Mouse (Mus musculus) bone marrow, adult 2 months (tissue): Measurements from ENCODE around the gene Taok2.

Experiments used
- CTCF ChIP-seq: fragments of 200-500 bp; IDR thresholded peaks from 2 replicates; pipeline ENCODE4 v1.5.1; 2011; ENCODE audit warnings: low read length, control low read depth; ENCODE audit not compliant: control insufficient read depth, insufficient read depth
- POLR2A ChIP-seq: fragments of 200-500 bp; IDR thresholded peaks from 2 replicates; pipeline ENCODE4 v1.6.1; 2011; ENCODE audit warnings: low read depth, mild to moderate bottlenecking, control low read depth, low read length, borderline replicate concordance; ENCODE audit not compliant: control insufficient read depth

DNA sequence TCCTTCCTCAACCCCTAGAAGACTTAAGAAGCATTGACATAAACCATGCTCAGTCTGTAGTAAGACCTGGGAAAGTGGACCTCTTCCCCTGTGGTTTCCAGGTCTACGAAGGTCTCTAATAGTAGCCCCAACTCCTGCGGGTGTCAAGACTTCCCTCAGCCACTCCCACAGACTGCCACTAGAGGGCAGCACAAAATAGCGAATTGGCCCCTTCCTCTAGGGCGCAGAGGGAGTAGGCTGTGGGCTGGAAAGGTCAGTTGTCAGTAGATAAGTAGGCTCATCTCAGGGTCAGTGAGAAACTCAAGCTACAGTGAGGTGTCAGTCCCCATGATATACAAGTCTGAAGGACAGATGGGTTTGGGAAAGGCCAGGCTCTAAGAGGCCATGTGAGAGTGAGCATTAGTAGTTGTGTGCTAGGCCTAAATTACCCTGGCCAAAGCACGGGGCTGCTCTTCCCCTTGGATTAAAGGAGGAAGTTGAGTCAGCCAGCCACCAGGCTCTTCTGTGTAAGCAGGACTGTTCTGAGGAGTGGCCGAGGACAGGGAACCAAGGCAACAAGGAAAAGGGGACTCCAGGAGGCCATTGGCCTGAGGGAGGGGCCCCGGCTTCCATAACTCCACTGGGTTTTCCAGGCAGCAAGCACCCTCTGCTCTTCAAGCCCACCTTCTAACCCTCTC is 62.5 kb downstream of the Taok2 start:
- TF ChIP-seq POLR2A = no peak
- peak; percentile 98 for TF ChIP-seq CTCF
